Mouse (Mus musculus): ENCODE measurements around the gene Gdf15.
"Not testable (repeated sequence)": the region's sequence is repeated elsewhere in the genome, so short reads cannot be mapped to it uniquely, and the experiment has no call there.

The Gdf15 gene

DNA sequence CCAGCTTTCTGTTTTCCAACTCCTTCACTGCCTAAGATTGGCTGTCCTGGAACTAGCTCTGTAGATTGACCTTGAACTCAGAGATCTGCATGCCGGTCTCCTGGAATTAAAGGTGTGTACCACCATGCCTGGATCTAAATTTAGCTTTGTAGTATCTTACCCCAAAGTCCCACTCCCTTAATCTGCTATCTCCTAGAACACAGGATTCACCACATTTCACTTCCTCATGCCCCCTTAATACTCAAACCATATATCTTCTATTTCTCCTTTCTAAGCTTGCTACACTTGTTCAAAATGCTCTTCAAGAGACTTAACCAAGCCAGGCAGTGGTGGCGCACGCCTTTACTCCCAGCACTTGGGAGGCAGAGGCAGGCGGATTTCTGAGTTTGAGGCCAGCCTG lies 44.3 kb downstream of the Gdf15 start:
- not testable (repeated sequence) for DNase-seq (ENCODE audit: low read depth, low spot score)

GRCm38 (mm10) chr8:70585258-70585652 lies 47.0 kb downstream of the Gdf15 start:
- no peak for DNase-seq (ENCODE audit: low read depth, low spot score)

GRCm38 (mm10) chr8:70584606-70585257 lies 47.5 kb downstream of the Gdf15 start:
- DNase-seq (ENCODE audit: low read depth, low spot score), result no peak

- no peak for DNase-seq (ENCODE audit: low read depth, low spot score)
These were observed 48.5 kb downstream of the Gdf15 start for GRCm38 (mm10) chr8:70583476-70584387.
